Mouse (Mus musculus) NIH3T3 (cell line): ENCODE measurements around the gene Thsd7a.

Experiments
- DNase-seq: peaks from one replicate; pipeline ENCODE4 v3.0.0-alpha.2; 2012; ENCODE audit warnings: low read depth

The Thsd7a gene

GRCm38 (mm10) chr6:12500888-12501287 is 248.3 kb downstream of the Thsd7a start:
- DNase-seq, result no peak

GRCm38 (mm10) chr6:12499866-12500265 is 249.3 kb downstream of the Thsd7a start:
- peak; percentile 66 for DNase-seq

GRCm38 (mm10) chr6:12493571-12493970 is 255.6 kb downstream of the Thsd7a start:
- no peak for DNase-seq

- DNase-seq, result no peak
Observed at GRCm38 (mm10) chr6:12488882-12489281, 260.3 kb downstream of the Thsd7a start.

GRCm38 (mm10) chr6:12481527-12482163 is 267.6 kb downstream of the Thsd7a start:
- DNase-seq, result no peak

GRCm38 (mm10) chr6:12478359-12478758 is 270.9 kb downstream of the Thsd7a start:
- no peak for DNase-seq

- DNase-seq, result peak; percentile 33
Observed at GRCm38 (mm10) chr6:12470935-12471334, 278.3 kb downstream of the Thsd7a start.

GRCm38 (mm10) chr6:12467339-12468124 is 281.7 kb downstream of the Thsd7a start:
- DNase-seq, result peak; percentile 20

- peak; percentile 68 for DNase-seq
Observed at GRCm38 (mm10) chr6:12458841-12459240, 290.4 kb downstream of the Thsd7a start.

- DNase-seq, result peak; percentile 60
Observed at GRCm38 (mm10) chr6:12457451-12457850, 291.8 kb downstream of the Thsd7a start.

- peak; percentile 87 for DNase-seq
Observed at GRCm38 (mm10) chr6:12454876-12455485, 294.2 kb downstream of the Thsd7a start.

- DNase-seq, result no peak
Observed at GRCm38 (mm10) chr6:12454132-12454531, 295.1 kb downstream of the Thsd7a start.

- peak; percentile 80 for DNase-seq
Observed at GRCm38 (mm10) chr6:12448851-12449250, 300.4 kb downstream of the Thsd7a start.

- no peak for DNase-seq
Observed at GRCm38 (mm10) chr6:12445486-12445885, 303.7 kb downstream of the Thsd7a start.

GRCm38 (mm10) chr6:12439561-12439960 is 309.6 kb downstream of the Thsd7a start:
- DNase-seq, result no peak

- peak; percentile 13 for DNase-seq
Observed at GRCm38 (mm10) chr6:12419070-12419469, 330.1 kb downstream of the Thsd7a start.

GRCm38 (mm10) chr6:12416976-12417375 is 332.2 kb downstream of the Thsd7a start:
- DNase-seq, result no peak

GRCm38 (mm10) chr6:12404441-12404840 is 344.8 kb downstream of the Thsd7a start:
- DNase-seq, result no peak

- DNase-seq, result no peak
Observed at GRCm38 (mm10) chr6:12402996-12403395, 346.2 kb downstream of the Thsd7a start.

GRCm38 (mm10) chr6:12397776-12398522 is 351.3 kb downstream of the Thsd7a start:
- DNase-seq, result no peak

- no peak for DNase-seq
Observed at GRCm38 (mm10) chr6:12393574-12394380, 355.4 kb downstream of the Thsd7a start.
